Mouse (Mus musculus): ENCODE results near the gene Nsun4. TPM values are rescaled to one million over a fixed set of nuclear protein-coding genes. Genes with fewer than 3 reads are reported as not detected.

Gene Nsun4
- polyA plus RNA-seq, 2 experiments = 13.4 to 18.8 TPM

DNA sequence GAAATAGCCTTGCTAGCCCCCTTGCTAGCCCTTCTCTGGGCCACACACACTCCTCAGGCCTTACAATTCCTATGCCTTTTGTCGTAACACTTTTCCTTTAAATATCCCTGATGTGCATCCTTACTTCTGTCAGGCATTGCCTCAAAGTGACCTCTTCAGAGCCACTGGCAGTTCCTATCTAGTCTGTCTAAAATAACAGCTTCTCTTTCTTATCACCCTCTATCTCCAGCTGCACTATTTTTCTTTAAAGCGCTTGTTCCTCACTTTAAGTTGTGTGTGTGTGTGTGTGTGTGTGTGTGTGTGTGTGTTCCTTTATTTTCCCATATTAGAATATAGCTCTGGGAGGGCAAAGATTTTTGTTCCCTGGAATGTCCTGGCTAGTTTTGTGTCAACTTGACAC lies 7.1 kb downstream of the Nsun4 start:
- H3K27me3 ChIP-seq (ENCODE audit: control insufficient read depth, insufficient read depth, low read length) = no peaks in the 10 kb centered on the region
- TF ChIP-seq POLR2A (IDR thresholded peaks at IDR 0.05; ENCODE audit: borderline replicate concordance, extremely low read depth, insufficient read depth, insufficient read length) = no peak
- no peak for DNase-seq (ENCODE audit: low spot score)
- no peaks in the 10 kb centered on the region for H3K9me3 ChIP-seq (ENCODE audit: control insufficient read depth, low read length)
- H3K9ac ChIP-seq (ENCODE audit: low read depth, low read length, severe bottlenecking) = no peak overlapping the region; the same call in 1 of the 2 replicates
- ATAC-seq (ENCODE audit: low FRiP score, low read depth) = no peak
- no peaks in the 10 kb centered on the region for H3K4me1 ChIP-seq (ENCODE audit: control insufficient read depth, insufficient read depth, low read length)
- no peak overlapping the region for H3K27ac ChIP-seq (replicated peaks; ENCODE audit: low read depth, low read length)
- 93% methylated on average over 2 of the region's 2 CpGs for WGBS
- no peak overlapping the region for H3K4me2 ChIP-seq (replicated peaks; ENCODE audit: low read depth, low read length, severe bottlenecking)
- H3K36me3 ChIP-seq (ENCODE audit: control insufficient read depth, insufficient read depth, low read length) = peaks cover 31% of the 10 kb centered on the region
- no peak overlapping the region for H3K4me3 ChIP-seq (replicated peaks; ENCODE audit: low read length)

- Histone ChIP-seq H3K9ac (ENCODE audit: low read depth, low read length, severe bottlenecking) (no peak overlapping the region), H3K27ac (replicated peaks; ENCODE audit: low read depth, low read length) (no peak overlapping the region), H3K36me3 (ENCODE audit: control insufficient read depth, insufficient read depth, low read length) (peaks cover 24% of the 10 kb centered on the region), H3K4me3 (replicated peaks; ENCODE audit: low read length) (no peak overlapping the region), H3K9me3 (ENCODE audit: control insufficient read depth, low read length) (no peaks in the 10 kb centered on the region), H3K4me2 (replicated peaks; ENCODE audit: low read depth, low read length, severe bottlenecking) (no peak overlapping the region), H3K4me1 (ENCODE audit: control insufficient read depth, insufficient read depth, low read length) (no peaks in the 10 kb centered on the region), H3K27me3 (ENCODE audit: control insufficient read depth, insufficient read depth, low read length) (no peaks in the 10 kb centered on the region)
- WGBS = 75% methylated on average over 3 of the region's 3 CpGs
- ATAC-seq (ENCODE audit: low FRiP score, low read depth) (no peak), DNase-seq (ENCODE audit: low spot score) (no peak)
- TF ChIP-seq POLR2A (IDR thresholded peaks at IDR 0.05; ENCODE audit: borderline replicate concordance, extremely low read depth, insufficient read depth, insufficient read length) = no peak
Observed at GRCm38 (mm10) chr4:116042186-116042585, 11.5 kb downstream of the Nsun4 start.

DNA sequence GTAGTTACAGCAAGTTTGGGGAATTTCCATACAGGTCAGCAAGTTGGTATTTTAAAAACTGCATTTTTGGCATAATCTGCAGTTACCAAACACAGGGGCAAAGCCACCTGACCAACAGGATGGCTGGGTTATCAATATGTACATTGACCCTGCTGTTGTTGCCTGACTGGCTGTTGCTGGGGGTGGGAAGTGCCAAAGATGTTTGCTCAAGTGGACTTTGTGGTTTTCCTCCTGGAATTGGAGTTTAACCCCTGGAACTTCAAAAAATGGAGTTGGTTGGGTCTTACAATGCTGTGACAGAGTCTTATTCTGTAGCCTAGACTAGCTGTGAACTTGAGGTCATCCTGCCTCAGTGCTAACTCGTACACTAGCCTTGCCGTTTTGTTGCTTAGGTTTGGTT lies 13.2 kb downstream of the Nsun4 start:
- Histone ChIP-seq H3K9me3 (ENCODE audit: control insufficient read depth, low read length) (no peaks in the 10 kb centered on the region), H3K4me2 (replicated peaks; ENCODE audit: low read depth, low read length, severe bottlenecking) (no peak overlapping the region), H3K4me1 (ENCODE audit: control insufficient read depth, insufficient read depth, low read length) (no peaks in the 10 kb centered on the region), H3K9ac (ENCODE audit: low read depth, low read length, severe bottlenecking) (no peak overlapping the region), H3K36me3 (ENCODE audit: control insufficient read depth, insufficient read depth, low read length) (peaks cover 31% of the 10 kb centered on the region), H3K27me3 (ENCODE audit: control insufficient read depth, insufficient read depth, low read length) (no peaks in the 10 kb centered on the region), H3K4me3 (replicated peaks; ENCODE audit: low read length) (no peak overlapping the region), H3K27ac (replicated peaks; ENCODE audit: low read depth, low read length) (no peak overlapping the region)
- no peak for TF ChIP-seq POLR2A (IDR thresholded peaks at IDR 0.05; ENCODE audit: borderline replicate concordance, extremely low read depth, insufficient read depth, insufficient read length)
- no peak for ATAC-seq (ENCODE audit: low FRiP score, low read depth)
- 77% methylated on average over 2 of the region's 2 CpGs for WGBS
- no peak for DNase-seq (ENCODE audit: low spot score)

DNA sequence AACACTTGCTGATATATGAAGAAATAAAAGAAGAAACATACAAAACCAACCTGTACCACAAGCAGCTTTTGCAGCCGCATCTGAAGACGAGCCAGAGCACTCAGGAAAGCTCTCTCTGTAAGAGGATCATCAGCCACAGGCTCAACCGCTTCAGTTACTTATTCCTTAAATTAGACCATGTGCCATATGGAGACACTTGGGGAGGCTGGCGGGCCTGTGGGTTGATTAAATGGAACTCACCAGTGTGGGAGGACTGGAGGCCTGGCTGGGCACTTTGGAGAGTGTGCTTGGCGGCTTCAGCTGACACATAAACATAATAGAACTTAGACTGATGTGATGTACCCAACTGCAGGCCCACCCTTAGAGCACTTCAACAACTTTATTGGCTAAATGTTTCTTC lies 20.3 kb downstream of the Nsun4 start:
- TF ChIP-seq POLR2A (IDR thresholded peaks at IDR 0.05; ENCODE audit: borderline replicate concordance, extremely low read depth, insufficient read depth, insufficient read length) = no peak
- no peak overlapping the region for H3K9ac ChIP-seq (ENCODE audit: low read depth, low read length, severe bottlenecking)
- H3K27me3 ChIP-seq (ENCODE audit: control insufficient read depth, insufficient read depth, low read length) = no peaks in the 10 kb centered on the region
- H3K27ac ChIP-seq (replicated peaks; ENCODE audit: low read depth, low read length) = no peak overlapping the region
- DNase-seq (ENCODE audit: low spot score) = no peak
- WGBS = 80% methylated on average over 5 of the region's 5 CpGs
- no peak overlapping the region for H3K4me3 ChIP-seq (replicated peaks; ENCODE audit: low read length)
- H3K4me1 ChIP-seq (ENCODE audit: control insufficient read depth, insufficient read depth, low read length) = no peaks in the 10 kb centered on the region
- ATAC-seq (ENCODE audit: low FRiP score, low read depth) = no peak
- H3K9me3 ChIP-seq (ENCODE audit: control insufficient read depth, low read length) = no peaks in the 10 kb centered on the region
- peaks cover 29% of the 10 kb centered on the region for H3K36me3 ChIP-seq (ENCODE audit: control insufficient read depth, insufficient read depth, low read length)
- H3K4me2 ChIP-seq (replicated peaks; ENCODE audit: low read depth, low read length, severe bottlenecking) = no peak overlapping the region

GRCm38 (mm10) chr4:116032906-116033305 lies 20.8 kb downstream of the Nsun4 start:
- Histone ChIP-seq H3K4me1 (ENCODE audit: control insufficient read depth, insufficient read depth, low read length) (no peaks in the 10 kb centered on the region), H3K4me3 (replicated peaks; ENCODE audit: low read length) (no peak overlapping the region), H3K27me3 (ENCODE audit: control insufficient read depth, insufficient read depth, low read length) (no peaks in the 10 kb centered on the region), H3K36me3 (ENCODE audit: control insufficient read depth, insufficient read depth, low read length) (peaks cover 29% of the 10 kb centered on the region), H3K9ac (ENCODE audit: low read depth, low read length, severe bottlenecking) (no peak overlapping the region), H3K4me2 (replicated peaks; ENCODE audit: low read depth, low read length, severe bottlenecking) (no peak overlapping the region), H3K27ac (replicated peaks; ENCODE audit: low read depth, low read length) (no peak overlapping the region), H3K9me3 (ENCODE audit: control insufficient read depth, low read length) (no peaks in the 10 kb centered on the region)
- ATAC-seq (ENCODE audit: low FRiP score, low read depth) (no peak), DNase-seq (ENCODE audit: low spot score) (no peak)
- WGBS = 88% methylated on average over 9 of the region's 9 CpGs
- no peak for TF ChIP-seq POLR2A (IDR thresholded peaks at IDR 0.05; ENCODE audit: borderline replicate concordance, extremely low read depth, insufficient read depth, insufficient read length)

Data from limb, embryonic 14.5 days (tissue).